Mouse (Mus musculus) G1E (cell line): ENCODE data around the gene Flot2.

Experiments used
- CTCF ChIP-seq: IDR thresholded peaks from 2 replicates; pipeline ENCODE4 v1.5.1; 2012; ENCODE audit warnings: low read depth, low read length, inconsistent platforms, mixed read lengths
- GATA1 ChIP-seq: IDR thresholded peaks from 2 replicates; pipeline ENCODE4 v1.6.1; 2012; ENCODE audit warnings: borderline replicate concordance, low read length, inconsistent platforms, mixed read lengths
- GATA2 ChIP-seq: IDR thresholded peaks from 2 replicates; pipeline ENCODE4 v1.6.1; 2012; ENCODE audit warnings: low read depth, low read length, inconsistent platforms, borderline replicate concordance
- POLR2AphosphoS5 ChIP-seq: IDR thresholded peaks from 2 replicates; pipeline ENCODE4 v1.6.1; 2012; ENCODE audit warnings: low read depth, low read length, inconsistent platforms; ENCODE audit not compliant: insufficient replicate concordance
- TAL1 ChIP-seq: conservative IDR thresholded peaks from 2 replicates; pipeline ENCODE4 v1.6.1; 2012; ENCODE audit warnings: low read depth, low read length, inconsistent platforms, mixed read lengths

GRCm38 (mm10) chr11:78073577-78074276, 36.0 kb downstream of the Flot2 start:
- TF ChIP-seq CTCF (no peak), POLR2AphosphoS5 (no peak), TAL1 (no peak), GATA2 (no peak), GATA1 (no peak)
